Mouse (Mus musculus) thymus, adult 2 months (tissue): ENCODE measurements around the gene Krt33a.

Experiments
- CTCF ChIP-seq: fragments of 200-500 bp; IDR thresholded peaks from 2 replicates; pipeline ENCODE4 v1.5.1; 2012; ENCODE audit warnings: mild to moderate bottlenecking, control low read depth, low read length, moderate library complexity, borderline replicate concordance; ENCODE audit not compliant: control insufficient read depth, poor library complexity, insufficient read depth; ENCODE audit errors: extremely low read depth
- POLR2A ChIP-seq: fragments of 200-500 bp; IDR thresholded peaks from 2 replicates; pipeline ENCODE4 v1.6.1; 2012; ENCODE audit warnings: mild to moderate bottlenecking, low read length, control low read depth, moderate library complexity; ENCODE audit not compliant: control insufficient read depth, poor library complexity, insufficient read depth; ENCODE audit errors: extremely low read depth

GRCm38 (mm10) chr11:100008336-100008735 lies 7.7 kb downstream of the Krt33a start:
- TF ChIP-seq POLR2A (no peak), CTCF (no peak)
